Mouse (Mus musculus): ENCODE data around the gene Kcnj12.

- TF ChIP-seq TAL1 (IDR thresholded peaks at IDR 0.05; ENCODE audit: low read length) (no peak), GATA1 (IDR thresholded peaks at IDR 0.05; ENCODE audit: low read length) (no peak)
These were observed 46.1 kb upstream of the Kcnj12 start for GRCm38 (mm10) chr11:60976234-60976633.
